Mouse (Mus musculus) liver, embryonic 14.5 days (tissue): ENCODE results near the gene Ccdc36. TPM values are rescaled to one million over a fixed set of nuclear protein-coding genes. Genes with fewer than 3 reads are reported as not detected.

Experiments used
- ATAC-seq: fragments of 200-750 bp; cut with Nextera tagmentation; 2 replicates; pipeline ENCODE4 v1.8.0; 2017; ENCODE audit warnings: moderate number of reproducible peaks, mild to moderate bottlenecking, moderate library complexity; ENCODE audit not compliant: insufficient read depth
- DNase-seq, 3 experiments: peaks; one replicate each; pipeline ENCODE4 v3.0.0-alpha.2; 2012 to 2013; ENCODE audit warnings: low read depth in 3 of 3, low spot score in 3 of 3
- H3K27ac ChIP-seq: fragments of 300-500 bp; sonication (generic); 2 replicates; pipeline ENCODE4 v1.5.1; 2014; ENCODE audit warnings: moderate library complexity, mild to moderate bottlenecking, control low read depth, inconsistent platforms
- H3K27me3 ChIP-seq: fragments of 300-500 bp; sonication (generic); 2 replicates; pipeline ENCODE4 v1.6.1; 2014; ENCODE audit warnings: mild to moderate bottlenecking, low read length, moderate library complexity; ENCODE audit not compliant: control insufficient read depth, insufficient read depth
- H3K36me3 ChIP-seq: fragments of 300-500 bp; sonication (generic); replicated peaks from 2 replicates; pipeline ENCODE4 v1.6.1; 2014; ENCODE audit warnings: low read depth; ENCODE audit not compliant: control insufficient read depth, insufficient read depth
- H3K4me1 ChIP-seq, 2 experiments: fragments of 200-500 bp in 1 of 2; fragments of 300-500 bp in 1 of 2; sonication (generic) in 1 of 2; replicated peaks; 2 replicates each; pipeline ENCODE4 v1.6.1; 2012 to 2014; ENCODE audit warnings: antibody characterized with exemption in 1 of 2, inconsistent platforms in 1 of 2, low read length in 1 of 2; ENCODE audit not compliant: control insufficient read depth in 2 of 2, insufficient read depth in 2 of 2
- H3K4me2 ChIP-seq: fragments of 300-500 bp; sonication (generic); 2 replicates; pipeline ENCODE4 v1.6.1; 2014; ENCODE audit warnings: low read depth, mild to moderate bottlenecking, control low read depth, moderate library complexity
- H3K4me3 ChIP-seq, 2 experiments: fragments of 200-500 bp in 1 of 2; fragments of 300-500 bp in 1 of 2; sonication (generic) in 1 of 2; 2 replicates each; pipeline ENCODE4 v1.5.1; 2012 to 2014; ENCODE audit warnings: low read depth in 2 of 2, low read length in 2 of 2, mild to moderate bottlenecking in 2 of 2, control low read depth in 1 of 2, inconsistent platforms in 1 of 2, moderate library complexity in 1 of 2; ENCODE audit not compliant: insufficient read depth in 1 of 2
- H3K9ac ChIP-seq: fragments of 300-500 bp; sonication (generic); replicated peaks from 2 replicates; pipeline ENCODE4 v1.6.1; 2014; ENCODE audit warnings: mild to moderate bottlenecking, control low read depth, moderate library complexity
- H3K9me3 ChIP-seq: fragments of 300-500 bp; sonication (generic); 2 replicates; pipeline ENCODE4 v1.6.1; 2016; ENCODE audit warnings: low read length, mixed read lengths; ENCODE audit not compliant: control insufficient read depth
- CTCF ChIP-seq: IDR thresholded peaks from 2 replicates; pipeline ENCODE4 v1.5.1; 2016; ENCODE audit warnings: antibody characterized with exemption, low read depth, control low read depth
- EP300 ChIP-seq: IDR thresholded peaks from 2 replicates; pipeline ENCODE4 v1.6.1; 2016; ENCODE audit warnings: antibody characterized with exemption, low read depth
- WGBS: fragments of 180-500 bp; shearing (Covaris S2); extraction: QIAGEN DNeasy Blood & Tissue Kit; methylation state at CpG from one replicate; pipeline ENCODE4 v1.1.7; 2014; ENCODE audit not compliant: insufficient replicate concordance; 5-methylcytosine and 5-hydroxymethylcytosine counted together
- polyA plus RNA-seq, 2 experiments: library from polyadenylated mRNA; depleted of rRNA in 1 of 2; stranded (reverse) in 1 of 2; unstranded in 1 of 2; fragments of >200 nt; fragmentation: Nextera tagmentation in 1 of 2; extraction: Ambion mirVana in 1 of 2; gene quantifications; 2 replicates each; pipeline versions ENCODE4 v1.2.1 to v1.2.3; 2012 to 2014

Ccdc36 gene
- polyA plus RNA-seq, 2 experiments, result 0.20 to 0.27 TPM

GRCm38 (mm10) chr9:108439176-108439575 lies 10.9 kb upstream of the Ccdc36 start:
- Histone ChIP-seq H3K4me3 (no peak overlapping the region), H3K27me3 (no peaks in the 10 kb centered on the region), H3K9me3 (no peaks in the 10 kb centered on the region), H3K9ac (no peak overlapping the region), H3K27ac (no peak overlapping the region), H3K36me3 (no peaks in the 10 kb centered on the region), H3K4me2 (no peak overlapping the region), H3K4me1 (0 out of 4 replicates have a peak, but pooled peaks cover 0 to 4% of the 10 kb centered on the region in 2 experiments)
- no peak for ATAC-seq
- TF ChIP-seq EP300, result no peak
- TF ChIP-seq CTCF, result no peak
- no peak for DNase-seq
- WGBS, result 62% methylated on average over 6 of the region's 6 CpGs

GRCm38 (mm10) chr9:108436182-108436581 lies 7.9 kb upstream of the Ccdc36 start, which contains the start of gene BC048562:
Gene BC048562 (plus strand): TSS chr9:108436482.
- WGBS, result 67% methylated on average over 3 of the region's 3 CpGs
- Histone ChIP-seq H3K4me1 (peaks cover 0 to 4% of the 10 kb centered on the region in 2 experiments; a peak in 1 of 4 replicates), H3K9ac (no peak within 1 kb of the TSS), H3K4me2 (no peak within 1 kb of the TSS), H3K36me3 (no peaks in the 10 kb centered on the region), H3K27ac (no peak within 1 kb of the TSS), H3K9me3 (no peaks in the 10 kb centered on the region), H3K27me3 (no peaks in the 10 kb centered on the region), H3K4me3 (no peak within 1 kb of the TSS)
- ATAC-seq (no peak), DNase-seq (no peak)
- TF ChIP-seq CTCF (no peak), EP300 (no peak)

- peak overlapping the region; percentile 4 for H3K4me2 ChIP-seq
- 42% methylated on average over 32 of the region's 32 CpGs for WGBS
- H3K36me3 ChIP-seq, result no peaks in the 10 kb centered on the region
- peaks cover 0 to 2% of the 10 kb centered on the region in 2 experiments; a peak in 1 of 4 replicates for H3K4me1 ChIP-seq
- no peak overlapping the region for H3K4me3 ChIP-seq
- H3K27ac ChIP-seq, result no peak overlapping the region
- H3K27me3 ChIP-seq, result no peaks in the 10 kb centered on the region
- TF ChIP-seq EP300 (no peak), CTCF (no peak)
- H3K9ac ChIP-seq, result no peak overlapping the region
- DNase-seq, result peak in 1 of 3 experiments; percentile 28
- 0 out of 2 replicates have a peak, but pooled peaks have one; percentile 47 for ATAC-seq
- H3K9me3 ChIP-seq, result no peaks in the 10 kb centered on the region
Observed at GRCm38 (mm10) chr9:108431431-108432067, 3.3 kb upstream of the Ccdc36 start.

GRCm38 (mm10) chr9:108412221-108412620 lies 16.1 kb downstream of the Ccdc36 start:
- DNase-seq, result peak in 2 of 3 experiments; percentile 14 to 19
- WGBS, result 82% methylated on average over 1 of the region's 1 CpGs
- TF ChIP-seq EP300 (no peak), CTCF (peak; percentile 52)

GRCm38 (mm10) chr9:108411381-108411942 lies 16.8 kb downstream of the Ccdc36 start:
- 65% methylated on average over 9 of the region's 9 CpGs for WGBS
- H3K27ac ChIP-seq, result no peak overlapping the region
- H3K4me1 ChIP-seq, result no peaks in the 10 kb centered on the region
- H3K4me2 ChIP-seq, result no peak overlapping the region
- H3K4me3 ChIP-seq, result no peak overlapping the region
- H3K9ac ChIP-seq, result no peak overlapping the region
- DNase-seq (no peak), ATAC-seq (no peak)
- H3K27me3 ChIP-seq, result no peaks in the 10 kb centered on the region
- no peaks in the 10 kb centered on the region for H3K9me3 ChIP-seq
- no peaks in the 10 kb centered on the region for H3K36me3 ChIP-seq
- TF ChIP-seq CTCF, result no peak
- no peak for TF ChIP-seq EP300

More at GRCm38 (mm10) chr9:108412221-108412620, 16.1 kb downstream of the Ccdc36 start:
- H3K9me3 ChIP-seq, result no peaks in the 10 kb centered on the region
- no peaks in the 10 kb centered on the region for H3K36me3 ChIP-seq
- ATAC-seq, result no peak
- H3K27ac ChIP-seq, result no peak overlapping the region
- no peaks in the 10 kb centered on the region for H3K27me3 ChIP-seq
- H3K4me1 ChIP-seq, result no peaks in the 10 kb centered on the region
- H3K4me2 ChIP-seq, result no peak overlapping the region
- H3K9ac ChIP-seq, result no peak overlapping the region
- no peak overlapping the region for H3K4me3 ChIP-seq
